Mouse (Mus musculus): ENCODE measurements around the gene Utrn. TPM values are rescaled to one million over a fixed set of nuclear protein-coding genes. Genes with fewer than 3 reads are reported as not detected.
A peak's percentile ranks its signal among the peaks of the same experiment; 100 is the strongest.
"Not testable (repeated sequence)": the region's sequence is repeated elsewhere in the genome, so short reads cannot be mapped to it uniquely, and the experiment has no call there.

Utrn gene
- polyA plus RNA-seq, 1 experiment, result 5.7 TPM

- no peaks in the 10 kb centered on the region for H3K27me3 ChIP-seq (ENCODE audit: control insufficient read depth, insufficient read depth, low read length)
- no peak overlapping the region for H3K4me3 ChIP-seq (ENCODE audit: control insufficient read depth, low read depth, low read length)
- no peak overlapping the region for H3K27ac ChIP-seq (ENCODE audit: control insufficient read depth, insufficient read depth, low read depth, low read length)
- TF ChIP-seq POLR2A (IDR thresholded peaks at IDR 0.05; ENCODE audit: control insufficient read depth, low read depth, low read length), result no peak
- TF ChIP-seq CTCF (IDR thresholded peaks at IDR 0.05; ENCODE audit: control insufficient read depth, insufficient read depth, insufficient replicate concordance, low read depth, low read length), result no peak
- peaks cover 2% of the 10 kb centered on the region; the same call in 1 of the 2 replicates for H3K4me1 ChIP-seq (ENCODE audit: control insufficient read depth, insufficient read depth, low read length)
- no peaks in the 10 kb centered on the region for H3K36me3 ChIP-seq (ENCODE audit: control insufficient read depth, insufficient read depth, low read length)
Observed at GRCm38 (mm10) chr10:12618397-12618796, 250.8 kb downstream of the Utrn start.

DNA sequence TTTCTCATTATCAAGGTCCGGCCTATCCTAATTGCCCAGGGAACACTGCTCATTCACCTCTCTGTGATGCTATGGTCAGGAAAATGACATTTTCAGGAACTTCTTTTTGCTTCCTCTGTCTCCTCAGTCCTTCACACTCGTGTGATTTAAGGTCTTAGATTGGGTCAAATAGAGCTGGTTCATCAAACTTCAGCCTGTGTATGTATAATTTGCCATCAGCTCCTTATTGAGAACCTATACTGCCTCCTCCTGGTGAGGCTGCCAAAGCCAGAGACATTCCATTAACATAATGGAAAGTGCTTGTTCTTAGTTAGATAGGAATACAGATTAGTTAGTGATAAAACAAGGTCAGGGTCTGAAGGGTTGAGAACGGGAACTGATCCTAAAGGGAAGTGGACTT, 253.4 kb downstream of the Utrn start:
- no peak for TF ChIP-seq CTCF (IDR thresholded peaks at IDR 0.05; ENCODE audit: control insufficient read depth, insufficient read depth, insufficient replicate concordance, low read depth, low read length)
- no peak for TF ChIP-seq POLR2A (IDR thresholded peaks at IDR 0.05; ENCODE audit: control insufficient read depth, low read depth, low read length)
- H3K4me1 ChIP-seq (ENCODE audit: control insufficient read depth, insufficient read depth, low read length), result peaks cover 2% of the 10 kb centered on the region; the same call in 1 of the 2 replicates
- H3K27ac ChIP-seq (ENCODE audit: control insufficient read depth, insufficient read depth, low read depth, low read length), result no peak overlapping the region

GRCm38 (mm10) chr10:12614465-12615199, 254.5 kb downstream of the Utrn start:
- Histone ChIP-seq H3K4me1 (ENCODE audit: control insufficient read depth, insufficient read depth, low read length) (peaks cover 2% of the 10 kb centered on the region; the same call in 1 of the 2 replicates), H3K4me3 (ENCODE audit: control insufficient read depth, low read depth, low read length) (no peak overlapping the region), H3K27ac (ENCODE audit: control insufficient read depth, insufficient read depth, low read depth, low read length) (no peak overlapping the region), H3K36me3 (ENCODE audit: control insufficient read depth, insufficient read depth, low read length) (no peaks in the 10 kb centered on the region), H3K27me3 (ENCODE audit: control insufficient read depth, insufficient read depth, low read length) (no peaks in the 10 kb centered on the region)
- TF ChIP-seq CTCF (IDR thresholded peaks at IDR 0.05; ENCODE audit: control insufficient read depth, insufficient read depth, insufficient replicate concordance, low read depth, low read length) (no peak), POLR2A (IDR thresholded peaks at IDR 0.05; ENCODE audit: control insufficient read depth, low read depth, low read length) (no peak)

More for the DNA sequence above, 253.4 kb downstream of the Utrn start:
- no peaks in the 10 kb centered on the region for H3K36me3 ChIP-seq (ENCODE audit: control insufficient read depth, insufficient read depth, low read length)
- no peaks in the 10 kb centered on the region for H3K27me3 ChIP-seq (ENCODE audit: control insufficient read depth, insufficient read depth, low read length)
- H3K4me3 ChIP-seq (ENCODE audit: control insufficient read depth, low read depth, low read length), result no peak overlapping the region

DNA sequence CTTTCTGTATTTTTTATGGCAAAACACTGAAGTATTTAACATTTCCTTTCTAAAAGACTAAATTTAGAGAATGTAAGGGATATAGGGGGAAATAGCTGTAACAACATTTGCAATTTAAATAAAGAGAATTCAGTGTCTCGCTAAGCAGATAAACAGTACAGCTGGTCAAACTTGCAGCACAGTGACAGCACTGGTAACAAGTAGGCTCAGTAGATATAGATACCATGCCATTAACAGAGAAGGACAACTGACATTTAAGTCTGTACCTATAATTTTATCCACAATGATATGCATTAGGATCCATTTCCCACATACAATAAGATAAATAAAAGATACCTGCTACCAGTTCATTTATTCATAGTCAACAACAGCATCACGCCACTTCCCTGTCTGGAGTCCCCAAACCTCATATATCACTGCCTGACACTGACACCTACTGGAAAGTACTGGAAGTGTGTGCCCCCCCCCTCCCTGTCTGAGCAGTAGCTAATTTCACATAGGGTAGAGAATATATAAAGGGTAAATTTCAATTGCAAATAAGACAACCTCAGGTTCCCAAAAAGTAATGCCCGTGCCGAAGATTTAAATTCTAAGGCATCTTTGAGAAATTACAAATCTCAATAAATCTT, 256.8 kb downstream of the Utrn start:
- Histone ChIP-seq H3K4me1 (ENCODE audit: control insufficient read depth, insufficient read depth, low read length) (peaks cover 2% of the 10 kb centered on the region; the same call in 1 of the 2 replicates), H3K27me3 (ENCODE audit: control insufficient read depth, insufficient read depth, low read length) (no peaks in the 10 kb centered on the region), H3K4me3 (ENCODE audit: control insufficient read depth, low read depth, low read length) (no peak overlapping the region), H3K27ac (ENCODE audit: control insufficient read depth, insufficient read depth, low read depth, low read length) (no peak overlapping the region), H3K36me3 (ENCODE audit: control insufficient read depth, insufficient read depth, low read length) (no peaks in the 10 kb centered on the region)
- TF ChIP-seq POLR2A (IDR thresholded peaks at IDR 0.05; ENCODE audit: control insufficient read depth, low read depth, low read length) (no peak), CTCF (IDR thresholded peaks at IDR 0.05; ENCODE audit: control insufficient read depth, insufficient read depth, insufficient replicate concordance, low read depth, low read length) (peak; percentile 14; the same call in 1 of the 2 replicates)

GRCm38 (mm10) chr10:12609896-12610295, 259.3 kb downstream of the Utrn start:
- peaks cover 2% of the 10 kb centered on the region; the same call in 1 of the 2 replicates for H3K4me1 ChIP-seq (ENCODE audit: control insufficient read depth, insufficient read depth, low read length)
- TF ChIP-seq CTCF (IDR thresholded peaks at IDR 0.05; ENCODE audit: control insufficient read depth, insufficient read depth, insufficient replicate concordance, low read depth, low read length) (no peak), POLR2A (IDR thresholded peaks at IDR 0.05; ENCODE audit: control insufficient read depth, low read depth, low read length) (no peak)
- no peaks in the 10 kb centered on the region for H3K27me3 ChIP-seq (ENCODE audit: control insufficient read depth, insufficient read depth, low read length)
- no peak overlapping the region for H3K27ac ChIP-seq (ENCODE audit: control insufficient read depth, insufficient read depth, low read depth, low read length)
- no peak overlapping the region for H3K4me3 ChIP-seq (ENCODE audit: control insufficient read depth, low read depth, low read length)
- no peaks in the 10 kb centered on the region for H3K36me3 ChIP-seq (ENCODE audit: control insufficient read depth, insufficient read depth, low read length)

DNA sequence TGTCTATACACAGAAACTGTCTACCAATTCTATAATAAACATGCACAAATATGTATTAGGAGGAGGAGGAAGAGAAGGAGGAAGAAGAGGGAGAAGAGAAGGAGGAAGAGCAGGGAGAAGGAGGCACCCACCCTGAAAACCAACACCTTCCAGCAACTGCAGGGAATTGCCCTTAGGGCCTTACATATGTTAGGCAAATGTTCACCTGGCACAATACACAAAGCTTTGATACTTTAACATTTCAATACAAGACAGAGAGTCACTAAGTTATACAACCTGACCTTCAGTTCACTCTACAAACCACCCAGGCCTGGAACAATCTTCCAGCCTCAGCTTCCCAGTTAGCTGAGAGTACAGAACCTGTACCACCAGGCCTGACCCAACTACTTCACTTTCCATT, 260.5 kb downstream of the Utrn start:
- Histone ChIP-seq H3K4me1 (ENCODE audit: control insufficient read depth, insufficient read depth, low read length) (no peaks in the 10 kb centered on the region), H3K4me3 (ENCODE audit: control insufficient read depth, low read depth, low read length) (no peak overlapping the region), H3K27me3 (ENCODE audit: control insufficient read depth, insufficient read depth, low read length) (no peaks in the 10 kb centered on the region), H3K27ac (ENCODE audit: control insufficient read depth, insufficient read depth, low read depth, low read length) (no peak overlapping the region), H3K36me3 (ENCODE audit: control insufficient read depth, insufficient read depth, low read length) (no peaks in the 10 kb centered on the region)
- TF ChIP-seq CTCF (IDR thresholded peaks at IDR 0.05; ENCODE audit: control insufficient read depth, insufficient read depth, insufficient replicate concordance, low read depth, low read length) (no peak), POLR2A (IDR thresholded peaks at IDR 0.05; ENCODE audit: control insufficient read depth, low read depth, low read length) (no peak)

- not testable (repeated sequence) for H3K27ac ChIP-seq (ENCODE audit: control insufficient read depth, insufficient read depth, low read depth, low read length); H3K4me3 ChIP-seq (ENCODE audit: control insufficient read depth, low read depth, low read length); H3K4me1 ChIP-seq (ENCODE audit: control insufficient read depth, insufficient read depth, low read length); H3K27me3 ChIP-seq (ENCODE audit: control insufficient read depth, insufficient read depth, low read length); H3K36me3 ChIP-seq (ENCODE audit: control insufficient read depth, insufficient read depth, low read length)
Observed at GRCm38 (mm10) chr10:12607180-12607579, 262.0 kb downstream of the Utrn start.

All from testis, adult 2 months (tissue).